Mouse (Mus musculus) heart, embryonic 16.5 days (tissue): ENCODE measurements at regions not wholly inside any gene's neighbourhood (a gene's known extent, or its start where the extent isn't known, plus 50 kb on each side); places are given as distances from the start of the nearest gene placed in this dataset.
"Not testable (repeated sequence)": the region's sequence is repeated elsewhere in the genome, so short reads cannot be mapped to it uniquely, and the experiment has no call there.

Experiments used
- ATAC-seq: fragments of 200-750 bp; cut with Nextera tagmentation; replicated peaks from 2 replicates; pipeline ENCODE4 v1.8.0; 2017; ENCODE audit warnings: moderate number of reproducible peaks; ENCODE audit not compliant: insufficient read depth, low FRiP score; ENCODE audit errors: extremely low read depth
- H3K27ac ChIP-seq: fragments of 300-500 bp; sonication (generic); 2 replicates; pipeline ENCODE4 v1.5.1; 2014; ENCODE audit warnings: mild to moderate bottlenecking, low read length, control low read depth, moderate library complexity
- H3K27me3 ChIP-seq: fragments of 300-500 bp; sonication (generic); 2 replicates; pipeline ENCODE4 v1.6.1; 2014; ENCODE audit warnings: low read length, mixed read lengths; ENCODE audit not compliant: control insufficient read depth, insufficient read depth
- H3K36me3 ChIP-seq: fragments of 300-500 bp; sonication (generic); 2 replicates; pipeline ENCODE4 v1.6.1; 2014; ENCODE audit not compliant: control insufficient read depth, insufficient read depth
- H3K4me1 ChIP-seq: fragments of 300-500 bp; sonication (generic); 2 replicates; pipeline ENCODE4 v1.6.1; 2014; ENCODE audit warnings: low read length, mixed read lengths; ENCODE audit not compliant: control insufficient read depth, insufficient read depth
- H3K4me2 ChIP-seq: fragments of 300-500 bp; sonication (generic); 2 replicates; pipeline ENCODE4 v1.6.1; 2014; ENCODE audit warnings: low read depth, mild to moderate bottlenecking, control low read depth, low read length
- H3K4me3 ChIP-seq: fragments of 300-500 bp; sonication (generic); 2 replicates; pipeline ENCODE4 v1.5.1; 2014; ENCODE audit warnings: mild to moderate bottlenecking, control low read depth, low read length
- H3K9ac ChIP-seq: fragments of 300-500 bp; sonication (generic); 2 replicates; pipeline ENCODE4 v1.6.1; 2014; ENCODE audit warnings: low read length, control low read depth
- H3K9me3 ChIP-seq: fragments of 300-500 bp; sonication (generic); replicated peaks from 2 replicates; pipeline ENCODE4 v1.6.1; 2016; ENCODE audit warnings: low read length; ENCODE audit not compliant: control insufficient read depth
- WGBS: fragments of 180-500 bp; shearing (Covaris S2); extraction: QIAGEN DNeasy Blood & Tissue Kit; methylation state at CpG from one replicate; pipeline ENCODE4 v1.1.7; 2014; 5-methylcytosine and 5-hydroxymethylcytosine counted together

- H3K27ac ChIP-seq, H3K9ac ChIP-seq, H3K9me3 ChIP-seq, H3K4me1 ChIP-seq, H3K4me2 ChIP-seq, ATAC-seq, H3K4me3 ChIP-seq, H3K36me3 ChIP-seq, H3K27me3 ChIP-seq: not testable (repeated sequence)
- 64% methylated on average over 1 of the region's 1 CpGs for WGBS
Observed at GRCm38 (mm10) chr19:9606661-9607060, 240.7 kb upstream of the Scgb2a2 start.

DNA sequence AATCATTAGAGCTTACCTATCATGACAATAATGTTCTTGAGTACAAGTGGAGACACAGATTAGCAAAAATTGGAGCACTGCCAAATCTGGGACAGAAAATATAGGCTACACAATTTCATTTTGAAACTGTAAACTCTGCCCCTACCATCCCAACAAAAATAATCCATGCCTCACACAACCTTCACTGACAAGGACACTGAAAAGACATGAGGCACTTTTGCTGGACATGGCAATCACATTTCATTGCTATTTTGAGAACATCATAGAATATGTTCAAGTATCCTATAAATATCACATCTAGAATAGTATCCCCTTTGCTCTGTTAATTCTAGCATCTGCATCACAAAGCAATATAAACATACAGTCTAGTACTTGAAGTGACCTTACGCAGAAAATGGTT lies 227.7 kb upstream of the Scgb2a2 start:
- not testable (repeated sequence) for H3K36me3 ChIP-seq, H3K4me2 ChIP-seq, H3K27ac ChIP-seq, H3K27me3 ChIP-seq, H3K9ac ChIP-seq, H3K4me1 ChIP-seq, H3K4me3 ChIP-seq, H3K9me3 ChIP-seq
- ATAC-seq = peak; percentile 37; the same call in 1 of the 2 replicates
- WGBS = 33% methylated on average over 1 of the region's 1 CpGs
